Comparison of ENCODE assay signal across 10 mouse cellular contexts in genomic region chr10:121971658-121972057, GRCm38 (mm10).
A peak's percentile ranks its signal among the peaks of the same experiment; 100 is the strongest.
DNase-seq lines count a peak whose midpoint lies in the region; ATAC-seq and TF ChIP-seq lines count a peak whose summit lies in the region.
"Had no signal": no experiment of that assay in that cellular context is flagged by ENCODE, and none has a peak within 500 bp of the region (broad histone marks: within the 10 kb centered on the region; RNA-seq: fewer than 3 reads in every experiment).

No protein-coding gene starts in this region.

- no peaks in the 10 kb centered on the region for H3K36me3 ChIP-seq in forebrain, embryonic 16.5 days (ENCODE audit: control insufficient read depth, insufficient read depth)
- H3K36me3 ChIP-seq in forebrain, embryonic 12.5 days (replicated peaks), result no peaks in the 10 kb centered on the region
- H3K36me3 ChIP-seq in kidney, embryonic 16.5 days (ENCODE audit: insufficient read depth, low read length), result no peaks in the 10 kb centered on the region
- H3K36me3 ChIP-seq in liver, postnatal 0 days (replicated peaks; ENCODE audit: insufficient read depth, low read length), result no peaks in the 10 kb centered on the region

- H3K9me3 ChIP-seq in forebrain, embryonic 16.5 days (ENCODE audit: control insufficient read depth, low read length), result no peaks in the 10 kb centered on the region
- H3K9me3 ChIP-seq in forebrain, embryonic 12.5 days, result no peaks in the 10 kb centered on the region
- no peaks in the 10 kb centered on the region for H3K9me3 ChIP-seq in kidney, embryonic 16.5 days (ENCODE audit: low read length)
- no peaks in the 10 kb centered on the region for H3K9me3 ChIP-seq in liver, postnatal 0 days (ENCODE audit: low read length)

- no peak overlapping the region for H3K4me2 ChIP-seq in forebrain, embryonic 16.5 days (ENCODE audit: low read length)
- H3K4me2 ChIP-seq in forebrain, embryonic 12.5 days, result no peak overlapping the region
- no peak overlapping the region for H3K4me2 ChIP-seq in kidney, embryonic 16.5 days (replicated peaks; ENCODE audit: low read depth, low read length)
- no peak overlapping the region for H3K4me2 ChIP-seq in liver, postnatal 0 days (ENCODE audit: low read depth, low read length)

- peaks cover 23% of the 10 kb centered on the region for H3K4me1 ChIP-seq in forebrain, embryonic 16.5 days (replicated peaks; ENCODE audit: control insufficient read depth, insufficient read depth, low read length)
- peaks cover 48% of the 10 kb centered on the region for H3K4me1 ChIP-seq in forebrain, embryonic 12.5 days
- peaks cover 40% of the 10 kb centered on the region for H3K4me1 ChIP-seq in kidney, embryonic 16.5 days (ENCODE audit: insufficient read depth, low read length)
- H3K4me1 ChIP-seq in liver, postnatal 0 days (ENCODE audit: insufficient read depth), result no peaks in the 10 kb centered on the region

- no peak for TF ChIP-seq EP300 in liver, postnatal 0 days (IDR thresholded peaks at IDR 0.05; ENCODE audit: low read depth)

- no peak overlapping the region for H3K9ac ChIP-seq in forebrain, embryonic 16.5 days (replicated peaks; ENCODE audit: low read depth, low read length)
- H3K9ac ChIP-seq in forebrain, embryonic 12.5 days, result no peak overlapping the region
- no peak overlapping the region for H3K9ac ChIP-seq in kidney, embryonic 16.5 days (replicated peaks; ENCODE audit: low read length)
- H3K9ac ChIP-seq in liver, postnatal 0 days (replicated peaks), result no peak overlapping the region

- WGBS in forebrain, embryonic 16.5 days, result 56% methylated on average over 8 of the region's 8 CpGs
- 72% methylated on average over 8 of the region's 8 CpGs for WGBS in forebrain, embryonic 12.5 days
- 54% methylated on average over 8 of the region's 8 CpGs for WGBS in kidney, embryonic 16.5 days
- WGBS in liver, postnatal 0 days (ENCODE audit: insufficient replicate concordance), result 43% methylated on average over 8 of the region's 8 CpGs

- ATAC-seq in forebrain, embryonic 16.5 days, result peak; percentile 9; the same call in 1 of the 2 replicates
- no peak for ATAC-seq in forebrain, embryonic 12.5 days (ENCODE audit: low FRiP score)
- ATAC-seq in kidney, embryonic 16.5 days (ENCODE audit: low FRiP score, low TSS enrichment), result no peak
- 0 out of 2 replicates have a peak, but pooled peaks have one; percentile 7 for ATAC-seq in common myeloid progenitor, adult 5-6 weeks (replicated peaks; ENCODE audit: low read depth, poor library complexity, severe bottlenecking)
- ATAC-seq in liver, postnatal 0 days, result peak; percentile 49
- no peak for ATAC-seq in monocyte, adult 5-6 weeks (replicated peaks; ENCODE audit: insufficient number of reproducible peaks, low FRiP score, low TSS enrichment, poor library complexity, severe bottlenecking)

- no peaks in the 10 kb centered on the region for H3K27me3 ChIP-seq in forebrain, embryonic 16.5 days (replicated peaks; ENCODE audit: control insufficient read depth, insufficient read depth, low read length)
- no peaks in the 10 kb centered on the region for H3K27me3 ChIP-seq in forebrain, embryonic 12.5 days
- no peaks in the 10 kb centered on the region for H3K27me3 ChIP-seq in kidney, embryonic 16.5 days (ENCODE audit: insufficient read depth, low read length)
- H3K27me3 ChIP-seq in liver, postnatal 0 days (ENCODE audit: insufficient read depth, low read length), result no peaks in the 10 kb centered on the region

- H3K4me3 ChIP-seq in forebrain, embryonic 16.5 days (replicated peaks; ENCODE audit: low read length), result no peak overlapping the region
- no peak overlapping the region for H3K4me3 ChIP-seq in forebrain, embryonic 12.5 days (replicated peaks)
- no peak overlapping the region for H3K4me3 ChIP-seq in kidney, embryonic 16.5 days (ENCODE audit: low read length)
- H3K4me3 ChIP-seq in liver, postnatal 0 days (ENCODE audit: low read depth, low read length), result no peak overlapping the region
- H3K4me3 ChIP-seq: layer of hippocampus, adult 2 months had no signal

- TF ChIP-seq CTCF in liver, postnatal 0 days (IDR thresholded peaks at IDR 0.05; ENCODE audit: low read depth), result no peak

- no peak overlapping the region for H3K27ac ChIP-seq in forebrain, embryonic 16.5 days (ENCODE audit: low read length)
- H3K27ac ChIP-seq in forebrain, embryonic 12.5 days, result no peak overlapping the region
- H3K27ac ChIP-seq in kidney, embryonic 16.5 days (ENCODE audit: low read length), result peak overlapping the region; percentile 74
- H3K27ac ChIP-seq in liver, postnatal 0 days (ENCODE audit: low read depth), result no peak overlapping the region
- H3K27ac ChIP-seq: layer of hippocampus, adult 2 months had no signal

- no peak for DNase-seq in kidney, adult 8-10 months
- DNase-seq in liver, postnatal 0 days, result no peak
- no peak for DNase-seq in right cerebral cortex, postnatal 14 days
- DNase-seq: left cerebral cortex, postnatal 4 days had no signal

Comparison
In these comparisons a context has a peak if more than half of its experiments do, and no peak if none do; other contexts are left out.
1. ATAC-seq: peak in forebrain, embryonic 16.5 days (single experiment), common myeloid progenitor, adult 5-6 weeks (single experiment) and liver, postnatal 0 days (single experiment); none in forebrain, embryonic 12.5 days (single experiment), kidney, embryonic 16.5 days (single experiment) and monocyte, adult 5-6 weeks (single experiment).